In the genomic region with DNA sequence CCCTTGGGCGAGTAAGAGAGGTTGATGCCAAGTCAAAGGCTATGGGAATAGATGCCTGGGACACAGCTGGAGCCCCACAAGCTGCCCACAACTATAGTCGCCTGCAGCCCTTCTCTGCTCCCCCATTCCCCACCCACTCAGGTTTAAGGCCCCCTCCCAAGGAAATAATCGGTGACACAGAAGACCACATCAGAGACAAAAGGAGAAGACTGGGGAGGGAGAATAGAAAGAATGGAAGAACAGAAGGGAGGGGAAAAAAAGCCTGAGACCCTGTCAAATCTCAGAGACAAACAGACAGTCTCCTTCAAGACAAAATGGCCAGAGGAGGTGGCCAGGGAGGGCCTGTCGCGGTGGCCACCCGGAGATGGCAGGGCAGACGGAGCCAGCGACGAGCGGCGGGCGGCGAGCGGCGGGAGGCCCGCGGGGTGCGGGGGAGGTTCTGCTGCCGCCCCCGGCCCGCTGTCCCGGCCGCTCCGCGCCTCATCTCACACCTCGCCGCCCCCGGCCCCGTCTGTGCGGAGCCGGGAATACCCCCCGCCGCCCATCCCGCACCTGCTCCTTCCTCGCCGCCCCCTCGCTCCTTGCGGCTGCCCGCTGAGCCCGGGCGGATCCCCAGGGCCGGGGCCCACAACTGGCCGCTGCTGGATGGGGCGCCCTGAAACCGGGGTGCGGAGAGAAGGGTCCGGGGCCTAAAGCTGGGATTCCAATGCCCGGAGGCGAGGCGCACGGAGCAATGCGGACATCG, we compare ENCODE assay signal across 8 mouse cellular contexts. TPM values are rescaled to one million over a fixed set of nuclear protein-coding genes. Genes with fewer than 3 reads are reported as not detected.
DNase-seq lines count a peak whose midpoint lies in the region; ATAC-seq and TF ChIP-seq lines count a peak whose summit lies in the region.

No protein-coding gene starts in this region.

- H3K27ac ChIP-seq in heart, embryonic 15.5 days, result no peak overlapping the region
- H3K27ac ChIP-seq in embryonic facial prominence, embryonic 12.5 days, result no peak overlapping the region
- no peak overlapping the region for H3K27ac ChIP-seq in intestine, embryonic 16.5 days (ENCODE audit: low read length)

- WGBS in heart, embryonic 15.5 days, result 5% methylated on average over 44 of the region's 53 CpGs
- under 1% methylated on average over 48 of the region's 53 CpGs for WGBS in embryonic facial prominence, embryonic 12.5 days
- 4% methylated on average over 31 of the region's 53 CpGs for WGBS in intestine, embryonic 16.5 days

- peaks cover 35% of the 10 kb centered on the region for H3K4me1 ChIP-seq in heart, embryonic 15.5 days (replicated peaks)
- H3K4me1 ChIP-seq in embryonic facial prominence, embryonic 12.5 days, result peaks cover 30% of the 10 kb centered on the region
- peaks cover 31% of the 10 kb centered on the region for H3K4me1 ChIP-seq in intestine, embryonic 16.5 days (ENCODE audit: control insufficient read depth, insufficient read depth, low read length)

- no peak for DNase-seq in heart, adult 18-20 months
- no peak for DNase-seq in adrenal gland, adult (ENCODE audit: inconsistent age in 2 of 2, low spot score in 1 of 2)
- DNase-seq in gastrocnemius, postnatal 14 days, result no peak
- DNase-seq in T-cell, adult 2 months (ENCODE audit: low spot score), result no peak

- intact Hi-C loops in gastrocnemius, postnatal 14 days (cut with DNase I; ENCODE audit: low total_unique reads), result no loop called here

- peak overlapping the region; percentile 45 for H3K4me3 ChIP-seq in heart, embryonic 15.5 days
- peak overlapping the region; percentile 38 for H3K4me3 ChIP-seq in embryonic facial prominence, embryonic 12.5 days
- peak overlapping the region; percentile 56 for H3K4me3 ChIP-seq in intestine, embryonic 16.5 days (ENCODE audit: low read length)
- no peak overlapping the region for H3K4me3 ChIP-seq in myocyte

- H3K36me3 ChIP-seq in heart, embryonic 15.5 days, result no peaks in the 10 kb centered on the region
- no peaks in the 10 kb centered on the region for H3K36me3 ChIP-seq in embryonic facial prominence, embryonic 12.5 days
- no peaks in the 10 kb centered on the region; the same call in 1 of the 2 replicates for H3K36me3 ChIP-seq in intestine, embryonic 16.5 days (ENCODE audit: control insufficient read depth, insufficient read depth, low read length)
- H3K36me3 ChIP-seq in myocyte (ENCODE audit: control insufficient read depth, insufficient read depth), result no peaks in the 10 kb centered on the region

- ATAC-seq in heart, embryonic 15.5 days (replicated peaks; ENCODE audit: insufficient number of reproducible peaks, insufficient read depth, low FRiP score, low read depth), result no peak
- no peak for ATAC-seq in embryonic facial prominence, embryonic 12.5 days (ENCODE audit: insufficient number of reproducible peaks, insufficient read depth, low FRiP score, low TSS enrichment)
- no peak for ATAC-seq in intestine, embryonic 16.5 days

- H3ac ChIP-seq in myocyte (ENCODE audit: control insufficient read depth, insufficient read length), result no peak overlapping the region

- H3K9ac ChIP-seq in heart, embryonic 15.5 days, result 0 out of 2 replicates have a peak overlapping the region, but pooled peaks have one; percentile 28
- no peak overlapping the region for H3K9ac ChIP-seq in embryonic facial prominence, embryonic 12.5 days
- peak overlapping the region; percentile 55; the same call in 1 of the 2 replicates for H3K9ac ChIP-seq in intestine, embryonic 16.5 days (ENCODE audit: low read depth, low read length)

- no peak for TF ChIP-seq POLR2A in myocyte (IDR thresholded peaks at IDR 0.05; ENCODE audit: insufficient read length, low read depth)

- no peaks in the 10 kb centered on the region for H3K79me2 ChIP-seq in myocyte (ENCODE audit: control insufficient read depth, insufficient read depth)

- peak overlapping the region; percentile 73 for H3K4me2 ChIP-seq in heart, embryonic 15.5 days
- peak overlapping the region; percentile 66 for H3K4me2 ChIP-seq in embryonic facial prominence, embryonic 12.5 days (replicated peaks)
- H3K4me2 ChIP-seq in intestine, embryonic 16.5 days (ENCODE audit: low read depth, low read length), result peak overlapping the region; percentile 88
- H3K4me2 ChIP-seq in myocyte (ENCODE audit: low read depth), result peak overlapping the region; percentile 78

- no peaks in the 10 kb centered on the region for H3K9me3 ChIP-seq in heart, embryonic 15.5 days (replicated peaks)
- no peaks in the 10 kb centered on the region for H3K9me3 ChIP-seq in embryonic facial prominence, embryonic 12.5 days
- H3K9me3 ChIP-seq in intestine, embryonic 16.5 days (ENCODE audit: control insufficient read depth, low read length), result no peaks in the 10 kb centered on the region

- peaks cover 96% of the 10 kb centered on the region for H3K27me3 ChIP-seq in heart, embryonic 15.5 days
- peaks cover 100% of the 10 kb centered on the region for H3K27me3 ChIP-seq in embryonic facial prominence, embryonic 12.5 days
- H3K27me3 ChIP-seq in intestine, embryonic 16.5 days (replicated peaks; ENCODE audit: control insufficient read depth, insufficient read depth, low read length), result peaks cover 82% of the 10 kb centered on the region
- H3K27me3 ChIP-seq in myocyte (ENCODE audit: control insufficient read depth, insufficient read depth, insufficient read length), result peaks cover 55% of the 10 kb centered on the region

TF ChIP-seq in myocyte, 11 proteins besides CTCF, POLR2A, EP300 and RAD21:
- no peak for TF ChIP-seq TCF3 (IDR thresholded peaks at IDR 0.05; ENCODE audit: insufficient read length, low read depth)
- TF ChIP-seq MYOD1 (IDR thresholded peaks at IDR 0.05; ENCODE audit: control insufficient read depth in 1 of 3, insufficient read length in 2 of 3, low read depth in 2 of 3), result peak in 1 of 3 experiments; percentile 48
- TF ChIP-seq SRF (IDR thresholded peaks at IDR 0.05; ENCODE audit: control insufficient read depth, insufficient read length, low read depth), result no peak

RNA-seq across cellular contexts. Expression of a gene that starts 13.7 kb away (rescaled TPM):
- not detected in 2 replicates for polyA plus RNA-seq in heart, embryonic 15.5 days (2015; fragmentation: Nextera tagmentation; extraction: Ambion mirVana)
- total RNA-seq in heart, adult 18-20 months (2021), result not detected
- not detected in 2 replicates for polyA plus RNA-seq in embryonic facial prominence, embryonic 12.5 days (2016; fragmentation: Nextera tagmentation; extraction: Ambion mirVana)
- polyA plus RNA-seq in intestine, embryonic 16.5 days (2015; fragmentation: Nextera tagmentation; extraction: Ambion mirVana), result not detected in 2 replicates
- not detected for polyA plus RNA-seq in myocyte (2012; fragmentation: generic; extraction: Trizol)
- not detected for total RNA-seq in gastrocnemius, postnatal 14 days (2021)

RNA-seq across cellular contexts. Expression of a gene that starts 15.6 kb away (rescaled TPM):
- polyA plus RNA-seq in heart, embryonic 15.5 days (2015; fragmentation: Nextera tagmentation; extraction: Ambion mirVana), result 0.25 and 0.36 TPM in 2 replicates
- not detected for total RNA-seq in heart, adult 18-20 months (2021)
- polyA plus RNA-seq in embryonic facial prominence, embryonic 12.5 days (2016; fragmentation: Nextera tagmentation; extraction: Ambion mirVana), result 0.22 and 0.52 TPM in 2 replicates
- polyA plus RNA-seq in intestine, embryonic 16.5 days (2015; fragmentation: Nextera tagmentation; extraction: Ambion mirVana), result 0.12 and 0.15 TPM in 2 replicates
- polyA plus RNA-seq in myocyte (2012; fragmentation: generic; extraction: Trizol), result 0.19 TPM
- total RNA-seq in gastrocnemius, postnatal 14 days (2021), result under 1 TPM in 1 of 2 experiments, not detected in 1; 0.10 TPM

RNA-seq across cellular contexts. Expression of a gene that starts 24.1 kb away (rescaled TPM):
- polyA plus RNA-seq in heart, embryonic 15.5 days (2015; fragmentation: Nextera tagmentation; extraction: Ambion mirVana), result 8.0 and 9.9 TPM in 2 replicates
- 100 to 1,000 TPM; 344 to 355 TPM for total RNA-seq in heart, adult 18-20 months (2021)
- 1.4 and 1.7 TPM in 2 replicates for polyA plus RNA-seq in embryonic facial prominence, embryonic 12.5 days (2016; fragmentation: Nextera tagmentation; extraction: Ambion mirVana)
- not detected in 2 replicates for polyA plus RNA-seq in intestine, embryonic 16.5 days (2015; fragmentation: Nextera tagmentation; extraction: Ambion mirVana)
- 110 TPM for polyA plus RNA-seq in myocyte (2012; fragmentation: generic; extraction: Trizol)
- total RNA-seq in gastrocnemius, postnatal 14 days (2021), result 100 to 1,000 TPM; 190 to 215 TPM

RNA-seq across cellular contexts. Expression of a gene that starts 37.8 kb away (rescaled TPM):
- 11.0 and 19.0 TPM in 2 replicates for polyA plus RNA-seq in heart, embryonic 15.5 days (2015; fragmentation: Nextera tagmentation; extraction: Ambion mirVana)
- total RNA-seq in heart, adult 18-20 months (2021), result 10 to 100 TPM; 12.9 to 15.3 TPM
- 40.6 and 41.0 TPM in 2 replicates for polyA plus RNA-seq in embryonic facial prominence, embryonic 12.5 days (2016; fragmentation: Nextera tagmentation; extraction: Ambion mirVana)
- 16.8 and 18.2 TPM in 2 replicates for polyA plus RNA-seq in intestine, embryonic 16.5 days (2015; fragmentation: Nextera tagmentation; extraction: Ambion mirVana)
- polyA plus RNA-seq in myocyte (2012; fragmentation: generic; extraction: Trizol), result 31.5 TPM
- 10 to 100 TPM; 12.3 to 19.9 TPM for total RNA-seq in gastrocnemius, postnatal 14 days (2021)

RNA-seq across cellular contexts. Expression of a gene that starts 43.7 kb away (rescaled TPM):
- 5.8 and 9.3 TPM in 2 replicates for polyA plus RNA-seq in heart, embryonic 15.5 days (2015; fragmentation: Nextera tagmentation; extraction: Ambion mirVana)
- total RNA-seq in heart, adult 18-20 months (2021), result 10 to 100 TPM; 12.4 to 13.5 TPM
- polyA plus RNA-seq in embryonic facial prominence, embryonic 12.5 days (2016; fragmentation: Nextera tagmentation; extraction: Ambion mirVana), result 11.8 and 12.4 TPM in 2 replicates
- polyA plus RNA-seq in intestine, embryonic 16.5 days (2015; fragmentation: Nextera tagmentation; extraction: Ambion mirVana), result 18.8 TPM in 2 replicates
- 11.1 TPM for polyA plus RNA-seq in myocyte (2012; fragmentation: generic; extraction: Trizol)
- total RNA-seq in gastrocnemius, postnatal 14 days (2021), result 1 to 10 TPM; 2.5 to 2.8 TPM

Comparison
In these comparisons a context has a peak if more than half of its experiments do, and no peak if none do; other contexts are left out.
1. RNA of a gene that starts 24.1 kb away (polyA plus RNA-seq): 110 TPM in myocyte (single experiment); 8.0 to 9.9 TPM in heart, embryonic 15.5 days, 1.4 to 1.7 TPM in embryonic facial prominence, embryonic 12.5 days and not detected in intestine, embryonic 16.5 days; every median in the first group is over 10 times any median in the second.
2. Peak in every context shown above with its lines, with median percentiles within 50 percentile points of each other: H3K4me2 ChIP-seq.